Mouse (Mus musculus) spleen, adult 2 months (tissue): Measurements from ENCODE around the gene Zfp668. TPM values are rescaled to one million over a fixed set of nuclear protein-coding genes. Genes with fewer than 3 reads are reported as not detected.

Experiments
- DNase-seq, 2 experiments: peaks; one replicate each; pipeline versions ENCODE4 v3.0.0 to v3.0.0-alpha.2; 2012 to 2021; ENCODE audit warnings: low spot score in 2 of 2, low read depth in 1 of 2
- H3K27ac ChIP-seq: fragments of 200-500 bp; 2 replicates; pipeline ENCODE4 v1.5.1; 2012; ENCODE audit warnings: low read length, inconsistent platforms; ENCODE audit not compliant: insufficient read depth
- H3K27me3 ChIP-seq: fragments of 200-500 bp; 2 replicates; pipeline ENCODE4 v1.6.1; 2012; ENCODE audit warnings: mild to moderate bottlenecking, moderate library complexity, low read length, inconsistent platforms; ENCODE audit not compliant: control insufficient read depth, insufficient read depth
- H3K36me3 ChIP-seq: fragments of 200-500 bp; 2 replicates; pipeline ENCODE4 v1.6.1; 2012; ENCODE audit warnings: mild to moderate bottlenecking, low read length, inconsistent platforms; ENCODE audit not compliant: control insufficient read depth, insufficient read depth
- H3K4me1 ChIP-seq: fragments of 200-500 bp; 2 replicates; pipeline ENCODE4 v1.6.1; 2011; ENCODE audit warnings: inconsistent platforms; ENCODE audit not compliant: control insufficient read depth, insufficient read depth, insufficient read length
- H3K4me3 ChIP-seq: fragments of 200-500 bp; 2 replicates; pipeline ENCODE4 v1.5.1; 2011; ENCODE audit warnings: mild to moderate bottlenecking, inconsistent platforms; ENCODE audit not compliant: insufficient read depth, insufficient read length; ENCODE audit errors: extremely low read depth
- CTCF ChIP-seq: fragments of 200-500 bp; IDR thresholded peaks from 2 replicates; pipeline ENCODE4 v1.5.1; 2011; ENCODE audit warnings: mild to moderate bottlenecking, inconsistent platforms; ENCODE audit not compliant: insufficient read depth, insufficient read length, insufficient replicate concordance; ENCODE audit errors: extremely low read depth
- POLR2A ChIP-seq: fragments of 200-500 bp; IDR thresholded peaks from 2 replicates; pipeline ENCODE4 v1.6.1; 2011; ENCODE audit warnings: low read depth, low read length, inconsistent platforms
- WGBS: fragments of 180-500 bp; shearing (Covaris S2); methylation state at CpG from one replicate; pipeline ENCODE4 v1.1.7; 2018; 5-methylcytosine and 5-hydroxymethylcytosine counted together
- polyA plus RNA-seq: library from polyadenylated mRNA; depleted of rRNA; stranded (reverse); fragments of >200 nt; gene quantifications from 2 replicates; pipeline ENCODE4 v1.2.3, GENCODE M21; 2012

Gene Zfp668
- polyA plus RNA-seq, 1 experiment: 8.6 TPM

GRCm38 (mm10) chr7:127895442-127895841 lies 18.8 kb upstream of the Zfp668 start, which contains the start of the genes Gm21974 and Vkorc1:
Gene Gm21974, minus strand, starts transcription at chr7:127895454.
Gene Vkorc1, minus strand, starts transcription at chr7:127895617.
- peak; percentile 64 to 87 for DNase-seq
- TF ChIP-seq CTCF: 0 out of 2 replicates have a peak, but pooled peaks have one; percentile 11
- TF ChIP-seq POLR2A: no peak
- Histone ChIP-seq H3K4me1 (peaks cover 2% of the 10 kb centered on the region; the same call in 1 of the 2 replicates), H3K27me3 (no peaks in the 10 kb centered on the region), H3K4me3 (peak within 1 kb of the TSS; percentile 57), H3K27ac (peak within 1 kb of the TSS; percentile 30), H3K36me3 (no peaks in the 10 kb centered on the region; the same call in 1 of the 2 replicates)
- under 1% methylated on average over 26 of the region's 26 CpGs for WGBS

GRCm38 (mm10) chr7:127894480-127894879 lies 17.9 kb upstream of the Zfp668 start:
- no peak for DNase-seq
- H3K4me3 ChIP-seq: no peak overlapping the region
- TF ChIP-seq POLR2A (no peak), CTCF (no peak)
- 76% methylated on average over 5 of the region's 5 CpGs for WGBS
- H3K27ac ChIP-seq: no peak overlapping the region
- no peaks in the 10 kb centered on the region for H3K27me3 ChIP-seq
- H3K36me3 ChIP-seq: no peaks in the 10 kb centered on the region; the same call in 1 of the 2 replicates
- peaks cover 2% of the 10 kb centered on the region; the same call in 1 of the 2 replicates for H3K4me1 ChIP-seq

GRCm38 (mm10) chr7:127890798-127891197 lies 14.2 kb upstream of the Zfp668 start, which contains the start of gene Prss53:
Gene Prss53, minus strand, starts transcription at chr7:127890970.
- H3K4me1 ChIP-seq: no peaks in the 10 kb centered on the region; the same call in 1 of the 2 replicates
- H3K27ac ChIP-seq: no peak within 1 kb of the TSS
- peaks cover 17% of the 10 kb centered on the region for H3K36me3 ChIP-seq
- H3K4me3 ChIP-seq: no peak within 1 kb of the TSS
- no peak for TF ChIP-seq POLR2A
- TF ChIP-seq CTCF: no peak
- no peak for DNase-seq
- 77% methylated on average over 4 of the region's 4 CpGs for WGBS
- no peaks in the 10 kb centered on the region for H3K27me3 ChIP-seq

DNA sequence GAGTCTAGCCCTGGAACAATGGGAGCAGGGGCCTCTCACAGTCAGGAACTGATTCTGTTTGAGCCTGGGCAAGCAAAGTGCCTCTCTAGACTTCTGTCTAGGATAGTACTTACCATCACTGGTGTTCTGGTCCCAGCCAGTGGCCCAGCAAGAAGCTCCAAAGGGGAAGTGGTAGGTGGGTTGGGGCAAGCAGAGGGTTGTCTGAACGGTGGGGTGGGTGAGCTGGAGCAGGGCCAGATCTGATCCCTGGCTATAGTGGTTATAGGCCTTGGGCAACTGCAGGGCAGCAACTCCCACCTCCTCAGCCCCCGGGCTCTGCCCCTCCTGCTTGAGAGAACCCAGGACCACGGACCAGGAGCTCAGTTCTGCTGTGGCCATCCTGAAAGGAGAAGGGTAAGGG lies 12.2 kb upstream of the Zfp668 start:
- Histone ChIP-seq H3K36me3 (peaks cover 19% of the 10 kb centered on the region), H3K4me1 (peaks cover 1% of the 10 kb centered on the region; the same call in 1 of the 2 replicates), H3K4me3 (no peak overlapping the region), H3K27ac (no peak overlapping the region), H3K27me3 (no peaks in the 10 kb centered on the region)
- WGBS: 50% methylated on average over 3 of the region's 3 CpGs
- no peak for DNase-seq
- TF ChIP-seq CTCF (no peak), POLR2A (no peak)

GRCm38 (mm10) chr7:127887781-127888180 lies 11.2 kb upstream of the Zfp668 start:
- TF ChIP-seq CTCF (no peak), POLR2A (no peak)
- Histone ChIP-seq H3K4me1 (peaks cover 3% of the 10 kb centered on the region; the same call in 1 of the 2 replicates), H3K27me3 (no peaks in the 10 kb centered on the region), H3K4me3 (no peak overlapping the region), H3K36me3 (peaks cover 26% of the 10 kb centered on the region), H3K27ac (no peak overlapping the region)
- WGBS: 84% methylated on average over 3 of the region's 3 CpGs
- DNase-seq: no peak

- Histone ChIP-seq H3K4me3 (no peak overlapping the region), H3K4me1 (peaks cover 3% of the 10 kb centered on the region; the same call in 1 of the 2 replicates), H3K36me3 (peaks cover 32% of the 10 kb centered on the region), H3K27ac (no peak overlapping the region), H3K27me3 (no peaks in the 10 kb centered on the region)
- WGBS: 90% methylated on average over 8 of the region's 8 CpGs
- no peak for TF ChIP-seq POLR2A
- TF ChIP-seq CTCF: no peak
- DNase-seq: no peak
Observed at GRCm38 (mm10) chr7:127887191-127887590, 10.6 kb upstream of the Zfp668 start.

DNA sequence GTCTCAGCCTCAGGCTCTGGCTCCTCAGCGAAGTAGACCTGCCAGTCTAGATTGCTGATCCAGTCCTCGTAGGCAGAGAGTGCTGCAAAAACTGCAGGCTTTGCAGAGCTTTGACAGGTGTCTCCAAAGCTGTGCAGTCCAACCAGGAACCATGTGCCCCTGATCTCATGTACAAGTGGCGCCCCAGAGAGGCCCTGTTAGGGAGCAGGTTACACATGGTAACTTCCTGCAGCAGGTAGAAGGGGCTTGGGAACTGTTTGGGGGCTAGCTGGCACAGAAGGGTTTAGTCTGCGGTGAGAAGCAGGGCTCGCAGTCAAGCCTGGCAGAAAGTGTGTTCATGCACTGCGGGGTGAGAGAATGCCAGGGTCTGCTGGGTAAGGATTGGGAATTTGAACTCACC lies 9.9 kb upstream of the Zfp668 start:
- H3K27me3 ChIP-seq: no peaks in the 10 kb centered on the region
- H3K4me3 ChIP-seq: no peak overlapping the region
- no peak for DNase-seq
- peaks cover 36% of the 10 kb centered on the region for H3K36me3 ChIP-seq
- H3K4me1 ChIP-seq: peaks cover 3% of the 10 kb centered on the region; the same call in 1 of the 2 replicates
- 94% methylated on average over 6 of the region's 6 CpGs for WGBS
- TF ChIP-seq CTCF (no peak), POLR2A (no peak)
- no peak overlapping the region for H3K27ac ChIP-seq
